Mouse (Mus musculus) gastrocnemius, adult 18-20 months (tissue): ENCODE measurements around the gene Fkbpl. TPM values are rescaled to one million over a fixed set of nuclear protein-coding genes. Genes with fewer than 3 reads are reported as not detected.
A peak's percentile ranks its signal among the peaks of the same experiment; 100 is the strongest.

Experiments
- DNase-seq: peaks from one replicate; pipeline ENCODE4 v3.0.0; 2021; ENCODE audit warnings: low spot score
- total RNA-seq, 2 experiments: library from RNA; stranded (reverse); gene quantifications; 2 replicates each; pipeline ENCODE4 v1.2.3; 2021

Fkbpl gene
- total RNA-seq, 2 experiments from 2014 or later, result 5.7 to 6.0 TPM

DNA sequence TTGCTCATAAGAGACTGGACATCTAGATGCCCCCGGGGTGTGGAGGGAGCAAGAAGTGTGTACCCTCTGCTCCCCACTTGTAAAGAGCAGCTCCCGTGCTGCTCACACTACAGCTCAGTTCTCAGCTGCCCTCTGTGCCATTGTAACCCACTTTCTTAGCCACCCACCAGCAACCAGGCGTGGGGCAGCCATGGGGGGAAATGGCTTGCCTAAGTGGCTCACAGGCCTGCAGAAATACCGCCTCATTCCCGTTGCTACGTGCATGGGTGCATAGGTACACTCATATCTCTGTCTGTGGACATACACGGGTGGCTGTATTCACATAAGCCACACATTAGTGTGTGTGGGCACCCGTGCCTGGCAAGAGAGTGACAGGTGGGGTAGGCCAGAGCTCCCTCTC is 18.4 kb downstream of the Fkbpl start:
- no peak for DNase-seq

GRCm38 (mm10) chr17:34663558-34663957 is 19.0 kb downstream of the Fkbpl start:
- no peak for DNase-seq

DNA sequence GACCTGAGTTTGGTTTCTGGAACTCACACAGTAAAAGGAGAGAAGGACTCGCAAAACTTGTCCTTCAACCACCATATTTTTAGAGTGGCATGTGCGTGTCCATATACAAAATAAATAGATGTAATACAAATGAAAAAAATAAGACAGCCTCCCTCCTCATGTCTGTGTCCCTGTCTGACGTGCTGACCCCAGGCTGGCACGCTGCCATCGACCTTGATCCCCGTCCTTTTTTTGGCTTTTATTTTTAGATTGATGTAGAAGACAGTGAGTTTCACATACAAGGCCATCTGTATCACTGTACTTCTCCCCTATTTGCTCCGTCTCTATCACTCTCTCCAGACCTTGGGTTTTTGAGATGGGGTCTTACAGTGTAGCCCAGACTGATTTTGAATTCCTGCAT is 19.9 kb downstream of the Fkbpl start:
- no peak for DNase-seq

DNA sequence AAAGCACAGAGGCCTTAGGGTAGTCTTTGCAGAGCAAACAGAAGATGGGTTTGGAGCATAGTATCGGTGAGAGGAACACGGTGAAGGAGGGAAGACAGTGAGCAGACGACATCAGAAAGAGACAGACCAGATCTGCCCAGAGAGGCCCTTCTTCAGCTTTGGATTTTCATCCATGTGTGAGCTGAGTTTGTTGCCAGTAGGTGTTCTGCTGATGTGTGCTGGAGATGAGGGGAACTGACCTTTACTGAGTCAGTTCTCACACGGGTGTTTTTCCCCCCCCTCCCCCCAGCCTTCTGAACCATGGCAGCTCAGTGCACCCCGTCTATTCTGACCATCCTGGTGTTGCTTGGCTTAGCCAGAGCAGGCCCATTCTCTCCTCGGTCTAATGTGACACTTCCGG is 25.7 kb downstream of the Fkbpl start, which contains the start of gene Tnxb:
Gene Tnxb (plus strand): TSS at position 301 of the 400 bp plus-strand sequence.
- no peak for DNase-seq

- no peak for DNase-seq
Observed at GRCm38 (mm10) chr17:34671151-34672066, 26.8 kb downstream of the Fkbpl start.

DNA sequence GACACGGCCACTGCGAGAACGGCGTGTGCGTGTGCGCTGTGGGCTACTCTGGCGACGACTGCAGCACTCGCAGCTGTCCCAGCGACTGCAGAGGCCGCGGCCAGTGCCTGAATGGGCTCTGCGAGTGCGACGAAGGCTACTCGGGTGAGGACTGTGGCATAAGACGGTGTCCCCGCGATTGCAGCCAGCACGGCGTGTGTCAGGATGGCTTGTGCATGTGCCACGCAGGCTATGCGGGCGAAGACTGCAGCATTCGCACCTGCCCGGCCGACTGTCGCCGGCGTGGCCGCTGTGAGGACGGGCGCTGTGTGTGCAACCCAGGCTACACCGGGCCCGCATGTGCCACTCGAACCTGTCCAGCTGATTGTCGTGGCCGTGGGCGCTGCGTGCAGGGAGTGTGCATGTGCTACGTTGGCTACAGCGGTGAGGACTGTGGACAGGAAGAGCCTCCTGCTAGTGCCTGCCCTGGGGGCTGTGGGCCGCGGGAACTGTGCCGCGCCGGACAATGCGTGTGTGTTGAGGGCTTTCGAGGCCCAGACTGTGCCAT is 27.8 kb downstream of the Fkbpl start:
- DNase-seq, result no peak

DNA sequence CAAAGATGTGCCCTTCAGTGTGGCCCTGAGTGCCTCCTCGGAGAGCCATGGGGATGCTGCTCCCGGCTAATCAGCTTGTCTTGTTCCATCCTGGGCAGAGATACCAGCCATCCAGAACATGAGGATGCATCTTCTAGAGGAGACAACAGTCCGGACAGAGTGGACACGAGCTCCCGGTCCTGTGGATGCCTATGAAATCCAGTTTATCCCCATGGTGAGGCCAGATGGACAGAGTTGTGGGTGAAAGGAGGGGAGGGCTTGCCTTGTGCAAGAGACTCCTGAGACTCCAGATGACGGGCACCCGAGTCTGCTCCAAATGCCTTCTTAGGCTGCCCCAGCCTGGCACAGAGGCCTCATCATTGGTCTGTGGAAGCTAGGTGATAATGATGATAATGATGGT is 28.6 kb downstream of the Fkbpl start:
- DNase-seq, result no peak

- no peak for DNase-seq
Observed at GRCm38 (mm10) chr17:34674524-34675204, 30.1 kb downstream of the Fkbpl start.

GRCm38 (mm10) chr17:34675205-34676092 is 30.9 kb downstream of the Fkbpl start:
- DNase-seq, result no peak

GRCm38 (mm10) chr17:34676093-34676460 is 31.5 kb downstream of the Fkbpl start:
- DNase-seq, result no peak

DNA sequence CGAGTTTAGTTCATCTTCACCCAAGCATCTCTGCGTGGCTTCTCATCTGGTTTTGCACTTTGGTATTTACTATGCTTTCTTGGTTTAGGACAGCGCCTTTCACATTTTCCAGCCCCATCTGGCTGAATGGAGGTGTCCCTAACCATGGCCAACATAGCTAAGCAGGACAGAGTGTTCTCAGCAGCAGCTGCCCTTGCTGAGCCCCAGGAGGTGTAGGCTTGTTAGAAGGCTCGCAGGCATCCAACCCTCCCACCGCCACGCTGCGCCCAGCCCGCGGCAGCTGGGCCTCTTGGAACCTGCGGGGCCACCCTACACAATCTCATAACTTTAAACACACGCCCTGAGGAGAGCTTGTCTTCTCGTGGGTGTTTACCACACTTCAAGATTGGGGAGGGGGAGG is 32.1 kb downstream of the Fkbpl start:
- DNase-seq, result no peak

DNA sequence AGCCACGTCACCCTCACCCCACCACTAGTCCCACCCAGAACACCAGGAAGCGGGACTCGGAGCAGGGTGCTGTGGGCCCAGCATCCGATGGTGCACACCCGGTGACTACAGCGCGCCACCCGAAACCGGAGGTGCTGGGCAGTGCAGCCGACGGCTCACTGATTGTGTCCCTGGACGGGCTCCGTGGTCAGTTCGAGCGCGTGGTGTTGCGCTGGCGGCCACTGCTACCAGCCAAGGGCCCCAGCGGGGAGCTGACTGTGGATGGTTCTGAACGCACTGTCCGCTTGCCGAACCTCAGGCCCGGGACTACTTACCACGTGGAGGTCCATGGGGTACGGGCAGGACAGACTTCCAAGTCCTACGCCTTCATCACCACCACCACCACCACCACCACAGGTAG is 35.6 kb downstream of the Fkbpl start:
- DNase-seq, result no peak

DNA sequence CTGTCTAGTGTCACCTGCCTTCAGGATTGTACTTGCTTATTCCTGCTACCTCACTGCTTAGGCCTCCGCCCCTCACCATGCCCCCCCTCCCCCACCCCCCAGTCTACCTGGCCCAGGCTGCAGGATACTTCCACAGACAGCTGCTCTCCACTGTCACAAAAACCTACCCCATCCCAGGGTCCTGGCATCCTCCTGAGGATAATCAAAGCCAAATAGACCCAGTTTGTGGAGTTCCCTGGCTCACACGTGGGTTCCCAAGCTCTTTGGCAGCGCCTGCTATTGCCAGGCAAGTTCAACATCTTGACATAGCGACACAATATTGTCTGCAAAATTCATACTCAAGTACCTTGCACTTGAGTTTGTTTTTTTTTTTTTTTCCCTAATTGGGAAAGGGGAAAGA is 36.1 kb downstream of the Fkbpl start:
- DNase-seq, result no peak

DNA sequence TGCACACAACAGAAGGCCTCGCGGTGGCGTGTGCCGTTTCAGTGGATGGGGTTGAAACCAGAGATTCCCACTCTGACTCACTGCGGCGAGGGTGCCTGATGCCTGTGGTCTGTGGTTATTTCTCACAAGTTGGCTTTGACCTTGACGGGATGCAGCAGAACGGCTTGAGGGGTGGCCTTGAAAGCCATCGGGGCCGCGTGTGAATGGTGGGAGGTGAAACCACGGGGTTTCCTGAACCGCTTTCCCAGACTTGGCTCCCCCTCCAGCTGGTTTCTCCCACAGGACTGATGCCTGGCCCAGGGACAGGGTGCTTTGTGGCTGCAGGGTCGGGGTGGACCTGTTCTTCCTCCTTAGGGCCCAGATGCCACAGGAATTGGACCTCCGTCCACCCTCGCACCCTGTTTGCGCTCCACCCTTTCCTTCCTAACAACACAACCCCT is 36.6 kb downstream of the Fkbpl start:
- DNase-seq, result no peak

DNA sequence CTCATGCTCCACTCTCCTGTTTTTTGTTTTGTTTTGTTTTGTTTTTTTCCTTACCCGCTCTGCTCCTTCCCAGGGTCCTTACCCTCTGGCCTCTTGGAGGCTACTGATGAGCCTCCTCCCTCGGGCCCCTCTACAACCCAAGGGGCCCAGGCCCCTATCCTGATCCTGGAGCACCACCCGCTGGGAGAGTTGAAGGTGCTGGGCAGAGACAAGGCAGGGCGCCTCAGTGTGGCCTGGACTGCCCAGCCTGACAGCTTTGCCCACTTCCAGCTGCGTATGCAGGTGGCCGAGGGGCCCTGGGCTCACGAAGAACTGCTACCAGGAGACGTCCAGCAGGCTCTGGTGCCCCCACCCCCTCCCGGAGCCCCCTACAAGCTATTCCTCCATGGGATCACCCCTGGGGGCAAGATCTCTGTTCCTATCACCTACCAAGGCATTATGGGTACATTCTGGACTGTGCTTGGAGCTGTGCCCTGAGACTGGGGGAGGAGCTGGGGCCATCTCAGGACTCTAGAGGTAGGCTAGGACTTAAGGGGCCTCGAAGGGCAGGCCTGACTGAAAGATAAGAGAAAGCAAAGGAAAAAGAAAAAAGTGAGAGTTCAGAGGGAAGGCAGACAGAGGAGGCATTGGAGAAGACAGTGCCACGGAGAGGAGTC is 37.4 kb downstream of the Fkbpl start:
- DNase-seq, result no peak

- DNase-seq, result no peak
Observed at GRCm38 (mm10) chr17:34683179-34683578, 38.6 kb downstream of the Fkbpl start.

DNA sequence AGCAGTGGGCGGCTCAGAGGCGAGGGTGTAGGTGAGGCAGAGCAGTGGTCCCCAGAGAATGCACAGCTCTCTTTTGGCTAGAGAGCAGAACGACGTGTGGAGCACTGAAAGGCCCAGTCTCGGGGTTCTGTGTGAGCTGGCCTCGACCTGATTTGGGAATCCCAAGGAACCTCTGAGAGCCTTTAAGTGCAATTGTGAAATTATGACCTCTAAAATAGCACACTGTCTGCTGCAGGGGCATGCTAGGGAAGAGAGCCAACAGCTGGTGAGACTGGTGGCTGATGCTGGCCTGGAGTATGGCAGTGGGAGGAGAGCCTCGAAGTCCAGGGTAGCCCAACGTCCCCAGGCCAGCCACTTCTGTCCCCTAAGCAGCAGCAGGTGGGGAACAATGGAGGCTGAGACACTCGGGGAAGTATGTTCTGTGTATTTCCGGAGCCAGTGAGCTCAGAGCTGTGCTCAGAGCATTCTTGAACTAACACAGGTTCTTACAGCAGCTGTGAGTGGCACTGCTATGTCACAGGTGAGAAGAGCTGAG is 39.2 kb downstream of the Fkbpl start:
- no peak for DNase-seq

DNA sequence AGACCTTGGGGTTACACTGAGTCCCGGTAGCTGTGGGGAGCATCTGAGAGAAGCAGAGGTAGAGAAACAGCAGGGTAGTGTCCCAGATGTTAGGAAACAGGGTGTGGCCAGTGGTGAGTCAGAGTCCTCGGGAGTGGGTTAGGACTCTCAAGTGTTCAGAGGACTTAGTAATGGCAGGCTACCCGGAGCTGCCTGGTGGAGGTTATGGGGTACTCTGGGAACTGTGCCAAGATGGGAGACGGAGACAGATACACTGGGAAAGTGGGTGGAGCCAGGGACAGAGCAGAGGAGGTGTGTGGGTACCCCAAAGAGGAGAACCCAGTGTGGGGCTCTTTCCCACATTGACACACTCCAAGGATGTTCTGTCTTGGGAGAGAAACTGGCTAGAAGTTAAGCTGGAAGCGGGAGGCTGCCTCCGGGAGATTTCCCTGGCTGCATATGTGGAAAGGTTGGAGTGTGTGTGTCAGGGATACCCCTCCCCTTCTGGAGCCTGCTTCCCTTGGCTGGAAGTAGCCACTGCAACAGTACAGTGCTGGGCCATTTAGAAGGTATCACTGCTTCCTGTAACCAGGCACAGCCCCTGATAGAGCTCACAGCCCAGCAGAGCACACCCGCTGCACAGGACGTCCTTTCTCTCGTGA is 39.8 kb downstream of the Fkbpl start:
- peak; percentile 62 for DNase-seq

- DNase-seq, result peak; percentile 66
Observed at GRCm38 (mm10) chr17:34685120-34686110, 40.9 kb downstream of the Fkbpl start.
